Mouse (Mus musculus) limb, embryonic 12.5 days (tissue): Measurements from ENCODE around the gene Abcc4. TPM values are rescaled to one million over a fixed set of nuclear protein-coding genes. Genes with fewer than 3 reads are reported as not detected.

Experiments
- ATAC-seq: fragments of 200-750 bp; cut with Nextera tagmentation; 2 replicates; pipeline ENCODE4 v1.8.0; 2017; ENCODE audit warnings: low read depth, moderate TSS enrichment; ENCODE audit not compliant: insufficient number of reproducible peaks, insufficient read depth, low FRiP score, low TSS enrichment
- H3K27ac ChIP-seq: fragments of 300-500 bp; sonication (generic); 2 replicates; pipeline ENCODE4 v1.5.1; 2016; ENCODE audit warnings: mild to moderate bottlenecking, moderate library complexity
- H3K27me3 ChIP-seq: fragments of 300-500 bp; sonication (generic); 2 replicates; pipeline ENCODE4 v1.6.1; 2016; ENCODE audit warnings: mild to moderate bottlenecking, moderate library complexity
- H3K36me3 ChIP-seq: fragments of 300-500 bp; sonication (generic); 2 replicates; pipeline ENCODE4 v1.6.1; 2016; ENCODE audit warnings: mild to moderate bottlenecking, moderate library complexity
- H3K4me1 ChIP-seq: fragments of 300-500 bp; sonication (generic); replicated peaks from 2 replicates; pipeline ENCODE4 v1.6.1; 2016
- H3K4me2 ChIP-seq: fragments of 300-500 bp; sonication (generic); 2 replicates; pipeline ENCODE4 v1.6.1; 2016; ENCODE audit warnings: mild to moderate bottlenecking, moderate library complexity
- H3K4me3 ChIP-seq: fragments of 300-500 bp; sonication (generic); replicated peaks from 2 replicates; pipeline ENCODE4 v1.5.1; 2016; ENCODE audit warnings: mild to moderate bottlenecking
- H3K9ac ChIP-seq: fragments of 300-500 bp; sonication (generic); replicated peaks from 2 replicates; pipeline ENCODE4 v1.6.1; 2016; ENCODE audit warnings: mild to moderate bottlenecking, moderate library complexity
- H3K9me3 ChIP-seq: fragments of 300-500 bp; sonication (generic); 2 replicates; pipeline ENCODE4 v1.6.1; 2016; ENCODE audit warnings: mild to moderate bottlenecking, moderate library complexity
- WGBS: fragments of 180-500 bp; shearing (Covaris S2); methylation state at CpG from one replicate; pipeline ENCODE4 v1.1.7; 2016; 5-methylcytosine and 5-hydroxymethylcytosine counted together
- polyA plus RNA-seq: library from polyadenylated mRNA; unstranded; fragments of >200 nt; fragmentation: Nextera tagmentation; extraction: Ambion mirVana; gene quantifications from 2 replicates; pipeline ENCODE4 v1.2.1, GENCODE M21; 2016

Gene Abcc4
- polyA plus RNA-seq, 1 experiment from 2014 or later: 2.0 TPM

DNA sequence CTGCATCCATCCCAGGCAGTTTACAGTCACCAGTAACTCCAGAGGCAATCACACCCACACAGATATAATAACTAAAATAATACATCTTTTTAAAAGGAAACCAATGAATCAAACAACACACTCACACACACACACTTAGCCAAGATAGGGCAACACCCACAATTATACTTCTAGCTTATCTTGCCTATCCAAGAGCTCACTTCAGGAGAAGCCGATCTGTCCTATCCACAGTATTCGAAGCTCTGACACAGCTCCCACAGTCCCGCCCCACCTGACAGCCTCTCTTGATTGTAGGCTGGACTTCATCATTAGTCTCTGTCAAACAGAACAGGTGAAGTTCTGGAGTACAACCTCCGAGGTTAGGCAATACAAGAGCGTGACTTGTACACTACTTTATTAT is 19.4 kb upstream of the Abcc4 start:
- Histone ChIP-seq H3K27me3 (peaks cover 12% of the 10 kb centered on the region), H3K4me2 (no peak overlapping the region), H3K36me3 (no peaks in the 10 kb centered on the region), H3K4me1 (no peaks in the 10 kb centered on the region), H3K27ac (no peak overlapping the region), H3K9ac (no peak overlapping the region), H3K9me3 (no peaks in the 10 kb centered on the region), H3K4me3 (no peak overlapping the region)
- 88% methylated on average over 5 of the region's 5 CpGs for WGBS
- no peak for ATAC-seq

DNA sequence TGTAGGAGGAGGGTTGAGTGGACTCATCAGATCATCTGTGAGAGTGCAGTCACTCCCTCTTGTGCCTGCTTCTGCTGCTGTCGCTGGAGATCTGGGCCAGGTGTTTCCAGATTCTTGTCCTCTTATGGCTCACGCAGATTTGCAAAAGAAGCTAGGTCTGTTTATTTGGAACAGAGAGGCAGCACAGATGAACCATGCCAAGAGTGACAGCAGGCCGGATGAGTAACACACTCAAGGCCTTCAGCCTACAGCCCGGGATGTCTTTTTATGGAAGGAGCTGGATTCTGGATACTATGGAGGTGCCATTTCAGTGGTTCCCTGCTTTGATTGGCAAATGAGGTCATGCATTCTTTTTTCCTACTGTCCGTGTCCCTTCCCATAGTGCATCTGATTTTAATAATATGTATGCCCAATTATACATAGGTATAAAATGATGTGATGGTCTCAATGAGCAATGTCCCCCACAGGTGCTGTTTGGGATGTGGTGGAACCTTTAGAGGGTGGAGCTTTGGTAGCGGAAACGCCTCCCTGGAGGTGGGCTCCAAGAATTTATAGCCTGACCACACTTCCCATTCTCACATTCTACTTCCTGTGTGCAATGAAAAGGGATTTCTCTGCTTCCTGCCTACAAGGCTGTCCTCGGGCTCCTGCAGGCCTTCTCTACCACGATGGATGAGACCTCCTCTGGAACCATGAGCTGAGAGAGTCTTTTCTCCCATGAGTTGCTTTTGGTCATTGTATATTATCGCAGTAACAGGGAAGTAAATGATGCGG is 18.1 kb upstream of the Abcc4 start:
- H3K4me2 ChIP-seq: no peak overlapping the region
- H3K27ac ChIP-seq: no peak overlapping the region
- no peak overlapping the region for H3K4me3 ChIP-seq
- H3K9ac ChIP-seq: no peak overlapping the region
- 82% methylated on average over 11 of the region's 11 CpGs for WGBS
- no peaks in the 10 kb centered on the region for H3K36me3 ChIP-seq
- no peak for ATAC-seq
- no peaks in the 10 kb centered on the region for H3K9me3 ChIP-seq
- peaks cover 11% of the 10 kb centered on the region for H3K4me1 ChIP-seq
- H3K27me3 ChIP-seq: peaks cover 12% of the 10 kb centered on the region

DNA sequence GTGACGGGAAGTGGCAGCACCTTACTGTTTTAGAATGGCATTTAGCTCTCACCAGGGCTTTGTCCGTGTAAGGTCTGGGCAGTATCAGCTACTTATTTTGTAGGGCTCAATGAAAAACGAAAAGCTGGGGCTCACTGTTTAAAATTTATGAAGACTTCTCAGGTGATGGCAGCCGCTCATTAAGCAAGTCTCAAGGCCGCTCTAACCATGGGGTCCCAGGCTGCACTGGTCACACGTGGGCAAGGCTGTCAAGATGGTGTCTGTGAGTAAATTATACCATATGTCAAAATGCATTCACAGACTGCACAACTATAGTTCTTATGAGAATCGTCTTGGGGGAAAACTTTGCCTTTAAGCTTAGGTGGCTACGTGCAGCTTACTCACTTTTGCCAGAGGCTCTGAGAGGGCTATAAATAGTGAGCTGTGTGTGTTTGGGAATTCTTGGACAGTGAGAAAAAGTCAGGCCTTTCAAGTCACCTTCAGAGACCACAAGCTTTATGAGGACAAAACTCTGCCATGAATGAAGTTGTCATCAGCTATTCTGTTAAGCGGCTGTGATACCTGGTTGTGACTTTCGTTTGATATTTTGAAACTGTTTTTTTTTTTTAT is 13.7 kb upstream of the Abcc4 start:
- Histone ChIP-seq H3K9me3 (no peaks in the 10 kb centered on the region), H3K36me3 (no peaks in the 10 kb centered on the region), H3K4me3 (no peak overlapping the region), H3K27me3 (peaks cover 39% of the 10 kb centered on the region), H3K4me1 (peaks cover 16% of the 10 kb centered on the region), H3K27ac (no peak overlapping the region), H3K9ac (no peak overlapping the region), H3K4me2 (0 out of 2 replicates have a peak overlapping the region, but pooled peaks have one; percentile 24)
- 0 out of 2 replicates have a peak, but pooled peaks have one; percentile 22 for ATAC-seq
- WGBS: 22% methylated on average over 10 of the region's 10 CpGs

DNA sequence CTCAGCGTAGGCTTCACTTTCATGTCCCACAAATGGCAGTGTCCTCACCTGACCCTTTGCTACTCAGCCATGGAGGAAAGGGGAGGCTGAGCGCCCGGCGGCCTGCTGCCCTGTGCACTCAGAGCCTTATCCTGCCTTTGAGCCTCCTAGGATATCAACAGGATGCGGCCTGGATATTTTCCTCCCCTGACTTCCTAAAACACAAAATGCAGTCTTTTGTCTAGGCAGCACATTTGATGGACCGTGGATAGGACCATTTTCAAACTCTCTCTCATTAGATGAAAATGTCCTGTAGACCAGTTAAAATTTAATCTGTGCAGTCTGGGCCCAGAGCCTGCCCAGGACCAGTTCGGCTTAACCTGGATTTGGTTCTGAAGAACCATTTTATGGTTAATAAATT is 12.6 kb upstream of the Abcc4 start:
- Histone ChIP-seq H3K9ac (no peak overlapping the region), H3K27ac (no peak overlapping the region), H3K9me3 (no peaks in the 10 kb centered on the region), H3K4me2 (no peak overlapping the region), H3K4me3 (no peak overlapping the region), H3K36me3 (no peaks in the 10 kb centered on the region), H3K4me1 (peaks cover 26% of the 10 kb centered on the region), H3K27me3 (peaks cover 44% of the 10 kb centered on the region)
- ATAC-seq: no peak
- 61% methylated on average over 7 of the region's 7 CpGs for WGBS

DNA sequence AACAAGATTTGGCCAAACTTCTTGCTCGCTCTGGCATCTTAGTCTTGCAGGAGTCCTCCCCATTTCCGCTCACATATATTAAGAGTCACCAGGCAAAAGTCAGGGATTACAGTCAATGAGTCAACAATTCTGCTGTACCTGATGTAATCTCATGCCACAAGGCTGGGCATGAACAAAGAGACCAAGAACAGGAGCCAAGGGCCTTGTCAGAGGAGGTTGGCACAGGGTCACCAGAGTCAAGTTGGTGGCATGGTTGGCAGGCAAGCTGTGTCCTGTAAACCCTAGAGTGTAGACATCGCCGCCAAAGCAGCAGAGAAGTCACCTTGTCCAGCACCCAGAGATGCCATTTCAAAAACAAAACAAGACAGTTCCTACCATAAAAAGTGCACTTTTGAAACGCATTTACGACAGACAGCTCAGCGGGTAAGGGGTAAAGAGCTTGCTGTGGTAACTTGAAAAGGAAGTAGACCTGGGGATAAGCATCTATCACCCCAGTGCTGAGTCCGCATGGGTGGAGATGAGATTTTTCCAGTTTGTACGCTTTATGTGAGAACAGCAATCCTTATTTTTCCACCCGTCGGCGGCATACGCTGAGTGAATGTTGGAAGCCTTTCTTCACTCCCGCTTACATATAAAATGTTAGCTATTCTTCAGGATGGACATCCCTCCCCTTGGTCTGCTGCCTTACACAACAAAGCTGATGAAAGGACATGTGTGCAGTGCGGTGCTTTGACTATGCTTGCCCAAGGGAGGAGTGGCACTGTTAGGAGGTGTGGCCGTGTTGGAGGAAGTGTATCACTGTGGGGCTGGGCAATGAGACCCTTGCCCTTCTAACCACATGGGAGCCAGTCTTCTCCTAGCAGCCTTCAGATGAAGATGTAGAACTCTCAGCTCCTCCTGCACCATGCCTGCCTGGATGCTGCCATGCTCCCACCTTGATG is 10.6 kb upstream of the Abcc4 start:
- WGBS: 86% methylated on average over 16 of the region's 16 CpGs
- H3K9me3 ChIP-seq: no peaks in the 10 kb centered on the region
- no peaks in the 10 kb centered on the region for H3K36me3 ChIP-seq
- no peak overlapping the region for H3K9ac ChIP-seq
- ATAC-seq: no peak
- no peak overlapping the region for H3K4me3 ChIP-seq
- H3K4me1 ChIP-seq: peaks cover 31% of the 10 kb centered on the region
- peaks cover 58% of the 10 kb centered on the region for H3K27me3 ChIP-seq
- H3K27ac ChIP-seq: no peak overlapping the region
- H3K4me2 ChIP-seq: no peak overlapping the region

DNA sequence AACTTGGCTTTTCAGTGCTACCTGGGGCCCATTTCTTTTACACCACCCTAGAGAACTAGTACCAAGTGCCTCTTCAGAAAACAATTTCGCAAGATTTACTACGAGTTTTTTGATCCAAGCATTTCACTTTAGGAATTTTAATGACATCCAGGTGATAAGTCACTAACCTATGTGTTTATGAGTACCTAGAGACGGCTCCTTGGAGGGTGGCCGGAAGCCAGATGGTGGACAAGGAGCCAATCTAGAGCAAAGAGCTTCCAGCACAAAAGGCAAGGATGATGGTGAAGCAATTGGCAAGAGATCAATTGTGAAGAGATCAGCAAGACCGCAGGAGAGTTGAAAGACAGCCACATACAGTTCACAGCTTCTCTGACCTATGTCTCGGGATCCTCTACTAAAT is 8.7 kb upstream of the Abcc4 start:
- H3K27me3 ChIP-seq: peaks cover 64% of the 10 kb centered on the region
- no peak overlapping the region for H3K9ac ChIP-seq
- no peak for ATAC-seq
- no peak overlapping the region for H3K27ac ChIP-seq
- H3K4me2 ChIP-seq: no peak overlapping the region
- H3K9me3 ChIP-seq: no peaks in the 10 kb centered on the region
- no peaks in the 10 kb centered on the region for H3K36me3 ChIP-seq
- no peak overlapping the region for H3K4me3 ChIP-seq
- WGBS: 21% methylated on average over 6 of the region's 6 CpGs
- H3K4me1 ChIP-seq: peaks cover 29% of the 10 kb centered on the region

DNA sequence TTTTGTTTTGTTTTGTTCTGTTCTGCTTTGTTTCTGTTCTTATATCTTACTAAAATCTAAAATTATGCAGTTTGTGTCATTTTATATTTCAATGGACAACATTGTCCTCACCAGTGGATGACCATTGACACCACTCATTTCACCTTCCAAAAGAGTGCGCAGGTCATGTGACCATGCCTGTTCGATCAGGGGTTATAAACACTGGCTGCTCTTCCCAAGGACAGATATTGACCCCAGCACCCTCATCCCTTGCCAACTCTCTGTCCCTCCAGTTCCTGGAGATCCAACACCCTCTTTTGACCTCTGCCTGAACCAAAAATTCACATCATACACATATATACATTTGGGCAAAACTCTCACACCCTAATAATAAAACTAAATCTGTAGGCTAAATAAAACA is 8.3 kb upstream of the Abcc4 start:
- peaks cover 26% of the 10 kb centered on the region for H3K4me1 ChIP-seq
- no peak overlapping the region for H3K27ac ChIP-seq

DNA sequence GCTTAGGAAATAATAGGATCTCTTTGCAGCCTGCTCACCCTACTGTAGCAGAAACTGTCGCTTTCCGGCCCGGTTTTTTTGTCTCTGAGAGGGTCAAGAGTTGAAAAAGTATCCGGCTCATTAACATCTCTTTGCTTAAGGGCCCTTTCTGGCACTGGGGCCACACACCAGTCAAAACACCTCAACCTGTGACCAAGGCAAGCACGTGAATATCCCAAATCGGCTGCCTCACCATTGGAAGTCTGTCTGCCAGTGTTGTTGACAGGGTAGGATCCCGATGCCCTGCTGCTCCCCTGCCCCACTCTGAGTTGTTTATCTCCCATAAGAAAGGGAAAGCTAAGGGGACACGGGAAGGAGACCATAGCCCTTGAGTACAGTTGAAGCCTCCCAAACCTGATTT is 7.8 kb upstream of the Abcc4 start:
- peaks cover 70% of the 10 kb centered on the region for H3K27me3 ChIP-seq

More for the DNA sequence above, 8.3 kb upstream of the Abcc4 start:
- WGBS: 72% methylated on average over 2 of the region's 2 CpGs
- no peak for ATAC-seq
- Histone ChIP-seq H3K9me3 (no peaks in the 10 kb centered on the region), H3K4me3 (no peak overlapping the region), H3K27me3 (peaks cover 66% of the 10 kb centered on the region), H3K36me3 (no peaks in the 10 kb centered on the region), H3K9ac (no peak overlapping the region), H3K4me2 (no peak overlapping the region)

DNA sequence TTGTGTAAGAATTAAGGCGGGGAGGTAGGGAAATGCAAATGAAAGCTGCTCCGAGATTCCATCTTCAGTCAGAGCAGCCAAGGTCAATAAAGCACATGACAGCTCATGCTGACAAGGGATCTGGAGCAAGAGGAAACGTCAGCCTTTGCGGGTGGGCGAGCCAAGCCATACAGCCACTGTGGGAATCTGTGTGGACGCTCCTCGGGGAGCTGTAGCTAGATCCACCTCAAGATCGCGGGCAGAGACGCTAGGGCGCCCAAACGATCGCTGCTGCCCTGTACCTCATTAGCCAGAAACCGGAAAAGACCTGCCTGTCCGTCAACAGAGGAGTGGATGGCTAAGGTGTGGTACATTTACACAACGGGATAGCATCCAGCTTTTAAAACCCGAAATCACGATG is 7.4 kb upstream of the Abcc4 start:
- no peaks in the 10 kb centered on the region for H3K9me3 ChIP-seq
- peak overlapping the region; percentile 28 for H3K4me3 ChIP-seq
- WGBS: 3% methylated on average over 18 of the region's 18 CpGs
- no peaks in the 10 kb centered on the region for H3K36me3 ChIP-seq
- H3K4me2 ChIP-seq: peak overlapping the region; percentile 55
- H3K9ac ChIP-seq: no peak overlapping the region; the same call in 1 of the 2 replicates
- H3K27ac ChIP-seq: no peak overlapping the region
- no peak for ATAC-seq
- peaks cover 68% of the 10 kb centered on the region for H3K27me3 ChIP-seq
- H3K4me1 ChIP-seq: peaks cover 21% of the 10 kb centered on the region

More for the DNA sequence above, 7.8 kb upstream of the Abcc4 start:
- Histone ChIP-seq H3K27ac (no peak overlapping the region), H3K36me3 (no peaks in the 10 kb centered on the region), H3K4me2 (peak overlapping the region; percentile 55), H3K4me3 (peak overlapping the region; percentile 28), H3K9ac (no peak overlapping the region), H3K9me3 (no peaks in the 10 kb centered on the region), H3K4me1 (peaks cover 21% of the 10 kb centered on the region)
- 13% methylated on average over 8 of the region's 8 CpGs for WGBS
- ATAC-seq: no peak

DNA sequence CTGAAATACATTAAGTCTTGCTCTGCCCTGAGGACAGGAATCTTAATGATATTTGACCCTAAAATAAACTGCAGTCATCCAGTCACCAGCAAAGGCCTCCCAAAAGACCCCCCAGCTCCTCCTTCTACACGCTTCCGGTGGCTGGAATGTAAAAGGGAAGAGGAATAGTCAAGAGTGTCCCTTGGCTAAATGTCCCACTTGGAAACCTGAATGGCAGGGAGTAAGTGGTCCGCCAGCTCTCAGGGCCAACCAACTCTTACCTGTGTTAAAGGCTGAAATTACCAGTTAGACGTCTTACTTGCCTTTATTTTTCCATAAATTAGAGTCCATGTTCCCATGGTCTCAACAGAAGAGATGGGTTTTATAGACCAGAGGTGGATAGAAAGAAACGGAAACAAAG is 6.9 kb upstream of the Abcc4 start:
- H3K27ac ChIP-seq: no peak overlapping the region
- ATAC-seq: no peak
- H3K9me3 ChIP-seq: no peaks in the 10 kb centered on the region
- WGBS: 44% methylated on average over 5 of the region's 5 CpGs
- no peaks in the 10 kb centered on the region for H3K36me3 ChIP-seq
- H3K9ac ChIP-seq: no peak overlapping the region
- H3K4me3 ChIP-seq: no peak overlapping the region
- H3K4me2 ChIP-seq: peak overlapping the region; percentile 55; the same call in 1 of the 2 replicates
- H3K27me3 ChIP-seq: peaks cover 68% of the 10 kb centered on the region
- peaks cover 21% of the 10 kb centered on the region for H3K4me1 ChIP-seq

DNA sequence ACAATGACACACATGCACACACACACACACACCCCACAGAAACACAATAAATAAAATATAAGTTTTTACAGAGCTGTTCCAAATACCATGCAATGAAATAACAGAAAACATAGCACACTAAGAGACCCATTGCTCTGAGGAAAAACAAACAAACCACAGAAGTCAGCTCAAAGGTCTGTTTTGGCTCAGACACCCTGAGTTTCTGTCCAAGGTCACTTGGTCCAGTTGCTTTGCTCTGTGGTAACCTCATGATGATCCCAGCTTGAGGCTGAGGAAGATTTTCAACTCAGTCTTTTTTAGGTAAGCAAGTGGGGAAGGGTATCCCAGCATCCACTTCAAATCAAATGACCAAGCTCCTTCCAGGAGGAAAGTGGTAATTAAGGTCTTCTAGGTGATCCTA is 4.9 kb upstream of the Abcc4 start:
- peaks cover 26% of the 10 kb centered on the region for H3K4me1 ChIP-seq
- H3K27ac ChIP-seq: no peak overlapping the region
- H3K9ac ChIP-seq: no peak overlapping the region
- H3K27me3 ChIP-seq: peaks cover 73% of the 10 kb centered on the region
- no peak overlapping the region for H3K4me3 ChIP-seq
- H3K4me2 ChIP-seq: no peak overlapping the region
- no peak for ATAC-seq
- no peaks in the 10 kb centered on the region for H3K9me3 ChIP-seq
- H3K36me3 ChIP-seq: no peaks in the 10 kb centered on the region
